Mouse (Mus musculus) intestine, embryonic 14.5 days (tissue): ENCODE measurements around the gene Nxn. TPM values are rescaled to one million over a fixed set of nuclear protein-coding genes. Genes with fewer than 3 reads are reported as not detected.

ENCODE experiments used
- ATAC-seq: fragments of 200-750 bp; cut with Nextera tagmentation; replicated peaks from 2 replicates; pipeline ENCODE4 v1.8.0; 2017; ENCODE audit warnings: low read depth, moderate number of reproducible peaks, moderate TSS enrichment, moderate library complexity; ENCODE audit not compliant: low FRiP score, low TSS enrichment
- DNase-seq: peaks from one replicate; pipeline ENCODE4 v3.0.0-alpha.2; 2018; ENCODE audit warnings: low spot score
- H3K27ac ChIP-seq: fragments of 300-500 bp; sonication (generic); 2 replicates; pipeline ENCODE4 v1.5.1; 2014; ENCODE audit warnings: low read depth, mild to moderate bottlenecking, control low read depth
- H3K27me3 ChIP-seq: fragments of 300-500 bp; sonication (generic); replicated peaks from 2 replicates; pipeline ENCODE4 v1.6.1; 2014; ENCODE audit warnings: low read length, control low read depth; ENCODE audit not compliant: control insufficient read depth, insufficient read depth
- H3K36me3 ChIP-seq: fragments of 300-500 bp; sonication (generic); 2 replicates; pipeline ENCODE4 v1.6.1; 2014; ENCODE audit warnings: low read length, control low read depth; ENCODE audit not compliant: control insufficient read depth, insufficient read depth
- H3K4me1 ChIP-seq: fragments of 300-500 bp; sonication (generic); replicated peaks from 2 replicates; pipeline ENCODE4 v1.6.1; 2014; ENCODE audit warnings: low read length, control low read depth, mixed read lengths; ENCODE audit not compliant: control insufficient read depth, insufficient read depth
- H3K4me2 ChIP-seq: fragments of 300-500 bp; sonication (generic); 2 replicates; pipeline ENCODE4 v1.6.1; 2014; ENCODE audit warnings: low read length
- H3K4me3 ChIP-seq: fragments of 300-500 bp; sonication (generic); 2 replicates; pipeline ENCODE4 v1.5.1; 2014; ENCODE audit warnings: low read depth, low read length, control low read depth, mixed read lengths
- H3K9ac ChIP-seq: fragments of 300-500 bp; sonication (generic); 2 replicates; pipeline ENCODE4 v1.6.1; 2014; ENCODE audit warnings: mild to moderate bottlenecking, low read length
- H3K9me3 ChIP-seq: fragments of 300-500 bp; sonication (generic); 2 replicates; pipeline ENCODE4 v1.6.1; 2016; ENCODE audit warnings: low read length, control low read depth; ENCODE audit not compliant: control insufficient read depth
- WGBS: fragments of 180-500 bp; shearing (Covaris S2); extraction: QIAGEN DNeasy Blood & Tissue Kit; methylation state at CpG from one replicate; pipeline ENCODE4 v1.1.7; 2014; 5-methylcytosine and 5-hydroxymethylcytosine counted together
- polyA plus RNA-seq: library from polyadenylated mRNA; unstranded; fragments of >200 nt; fragmentation: Nextera tagmentation; extraction: Ambion mirVana; gene quantifications from 2 replicates; pipeline ENCODE4 v1.2.1, GENCODE M21; 2014

The Nxn gene
- polyA plus RNA-seq, 1 experiment from 2014 or later: 45.8 TPM

GRCm38 (mm10) chr11:76429046-76429445 lies 30.1 kb upstream of the Nxn start:
- peaks cover 28% of the 10 kb centered on the region for H3K36me3 ChIP-seq
- H3K9me3 ChIP-seq: no peaks in the 10 kb centered on the region
- no peak for ATAC-seq
- H3K4me2 ChIP-seq: no peak overlapping the region
- no peak for DNase-seq
- no peak overlapping the region for H3K4me3 ChIP-seq
- 62% methylated on average over 4 of the region's 4 CpGs for WGBS
- peaks cover 26% of the 10 kb centered on the region; the same call in 1 of the 2 replicates for H3K4me1 ChIP-seq
- H3K27me3 ChIP-seq: no peaks in the 10 kb centered on the region
- H3K9ac ChIP-seq: no peak overlapping the region
- H3K27ac ChIP-seq: peak overlapping the region; percentile 27; the same call in 1 of the 2 replicates

GRCm38 (mm10) chr11:76427781-76428180 lies 28.8 kb upstream of the Nxn start:
- no peaks in the 10 kb centered on the region for H3K9me3 ChIP-seq
- ATAC-seq (no peak), DNase-seq (no peak)
- 71% methylated on average over 3 of the region's 3 CpGs for WGBS
- peaks cover 30% of the 10 kb centered on the region for H3K36me3 ChIP-seq
- no peak overlapping the region for H3K9ac ChIP-seq
- no peak overlapping the region for H3K4me3 ChIP-seq
- no peak overlapping the region for H3K27ac ChIP-seq
- H3K27me3 ChIP-seq: no peaks in the 10 kb centered on the region
- no peak overlapping the region for H3K4me2 ChIP-seq
- peaks cover 26% of the 10 kb centered on the region; the same call in 1 of the 2 replicates for H3K4me1 ChIP-seq

DNA sequence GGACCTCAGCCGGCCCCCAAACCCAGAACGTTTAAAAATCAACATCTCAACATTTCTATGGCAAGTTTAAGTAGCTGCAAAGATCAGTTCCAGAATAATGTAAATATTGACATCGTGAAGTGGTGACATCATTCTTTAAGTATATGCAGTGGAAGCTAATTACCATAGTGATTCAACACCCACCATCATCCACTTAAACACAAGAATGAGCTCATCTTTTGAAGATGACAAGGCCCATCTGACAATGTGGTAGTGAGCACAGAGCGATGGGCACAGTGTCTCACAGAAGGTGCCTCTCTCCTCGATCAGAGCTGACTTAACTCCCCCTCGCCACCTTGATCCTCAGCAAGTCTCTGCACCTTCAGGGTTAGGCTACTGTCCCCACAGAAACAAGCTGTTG lies 26.8 kb upstream of the Nxn start:
- DNase-seq (no peak), ATAC-seq (0 out of 2 replicates have a peak, but pooled peaks have one; percentile 28)
- Histone ChIP-seq H3K4me2 (no peak overlapping the region), H3K27ac (peak overlapping the region; percentile 65), H3K4me1 (peaks cover 26% of the 10 kb centered on the region; the same call in 1 of the 2 replicates), H3K9ac (no peak overlapping the region), H3K4me3 (no peak overlapping the region), H3K27me3 (no peaks in the 10 kb centered on the region), H3K36me3 (peaks cover 45% of the 10 kb centered on the region), H3K9me3 (no peaks in the 10 kb centered on the region)
- 55% methylated on average over 6 of the region's 6 CpGs for whole genome bisulfite sequencing

GRCm38 (mm10) chr11:76420896-76421295 lies 22.0 kb upstream of the Nxn start:
- no peak overlapping the region for H3K4me3 ChIP-seq
- no peaks in the 10 kb centered on the region for H3K27me3 ChIP-seq
- no peak overlapping the region for H3K9ac ChIP-seq
- peaks cover 24% of the 10 kb centered on the region for H3K4me1 ChIP-seq
- ATAC-seq (no peak), DNase-seq (no peak)
- no peak overlapping the region for H3K4me2 ChIP-seq
- H3K9me3 ChIP-seq: no peaks in the 10 kb centered on the region
- 70% methylated on average over 4 of the region's 4 CpGs for WGBS
- peaks cover 83% of the 10 kb centered on the region for H3K36me3 ChIP-seq
- H3K27ac ChIP-seq: no peak overlapping the region

GRCm38 (mm10) chr11:76419179-76419578 lies 20.2 kb upstream of the Nxn start:
- peaks cover 90% of the 10 kb centered on the region for H3K36me3 ChIP-seq
- H3K27ac ChIP-seq: no peak overlapping the region
- H3K4me2 ChIP-seq: no peak overlapping the region
- H3K4me1 ChIP-seq: peaks cover 16% of the 10 kb centered on the region
- no peak overlapping the region for H3K4me3 ChIP-seq
- H3K9me3 ChIP-seq: no peaks in the 10 kb centered on the region
- ATAC-seq (no peak), DNase-seq (no peak)
- WGBS: 71% methylated on average over 4 of the region's 4 CpGs
- H3K27me3 ChIP-seq: no peaks in the 10 kb centered on the region
- H3K9ac ChIP-seq: no peak overlapping the region

DNA sequence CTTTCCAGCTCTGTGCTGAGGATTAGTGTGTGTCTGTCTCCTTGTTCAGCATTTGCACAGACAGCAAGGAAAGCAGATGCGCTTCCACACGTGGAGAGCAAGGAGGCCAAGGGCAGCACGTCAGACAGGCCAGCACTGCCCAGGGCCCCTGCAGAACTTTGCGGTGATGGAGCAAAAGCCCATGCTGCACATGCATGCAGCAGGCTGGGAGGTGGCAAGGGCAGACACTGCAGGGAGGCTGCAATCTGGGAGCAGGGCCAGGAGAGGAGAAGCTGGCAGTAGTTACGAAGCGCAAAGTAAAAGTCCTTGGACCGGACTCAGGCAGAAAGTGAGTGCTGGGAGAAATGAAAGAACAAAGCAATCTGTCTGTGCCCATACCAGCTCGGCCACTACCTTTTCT lies 19.5 kb upstream of the Nxn start:
- WGBS: 85% methylated on average over 8 of the region's 8 CpGs
- Histone ChIP-seq H3K36me3 (peaks cover 90% of the 10 kb centered on the region), H3K9ac (no peak overlapping the region)

DNA sequence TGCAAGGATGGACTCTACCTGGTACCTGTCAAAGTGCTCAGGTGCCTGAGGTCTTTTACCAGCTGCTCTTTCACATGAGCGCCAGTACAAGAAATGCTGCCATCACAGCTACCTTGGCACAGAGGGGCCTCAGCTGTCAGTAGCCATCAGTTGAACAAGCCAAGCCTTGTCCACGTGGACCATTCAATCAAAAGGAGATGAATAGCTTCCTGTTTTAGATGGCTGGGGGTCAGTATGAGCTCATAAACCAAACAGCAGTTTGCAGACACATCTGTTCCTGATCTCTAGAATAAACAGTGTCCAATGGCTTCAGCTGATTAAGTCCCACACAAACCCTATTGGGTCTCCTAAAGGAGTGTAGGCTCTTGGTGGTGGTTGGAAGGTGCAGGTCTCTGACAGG lies 17.0 kb upstream of the Nxn start:
- Histone ChIP-seq H3K4me1 (peaks cover 16% of the 10 kb centered on the region), H3K27ac (peak overlapping the region; percentile 30; the same call in 1 of the 2 replicates), H3K27me3 (no peaks in the 10 kb centered on the region), H3K4me2 (no peak overlapping the region), H3K4me3 (no peak overlapping the region), H3K9ac (no peak overlapping the region), H3K9me3 (no peaks in the 10 kb centered on the region), H3K36me3 (peaks cover 85% of the 10 kb centered on the region)
- no peak for ATAC-seq
- no peak for DNase-seq
- 44% methylated on average over 2 of the region's 2 CpGs for WGBS

More for the DNA sequence above, 19.5 kb upstream of the Nxn start:
- DNase-seq (no peak), ATAC-seq (no peak)
- Histone ChIP-seq H3K27me3 (no peaks in the 10 kb centered on the region), H3K9me3 (no peaks in the 10 kb centered on the region), H3K4me2 (no peak overlapping the region), H3K4me3 (no peak overlapping the region), H3K27ac (no peak overlapping the region), H3K4me1 (peaks cover 16% of the 10 kb centered on the region)

GRCm38 (mm10) chr11:76415001-76415400 lies 16.1 kb upstream of the Nxn start:
- 87% methylated on average over 4 of the region's 4 CpGs for WGBS
- no peak overlapping the region for H3K4me3 ChIP-seq
- ATAC-seq (no peak), DNase-seq (no peak)
- no peaks in the 10 kb centered on the region for H3K9me3 ChIP-seq
- H3K27me3 ChIP-seq: no peaks in the 10 kb centered on the region
- H3K4me2 ChIP-seq: no peak overlapping the region
- no peak overlapping the region for H3K9ac ChIP-seq
- H3K4me1 ChIP-seq: peaks cover 16% of the 10 kb centered on the region
- peaks cover 87% of the 10 kb centered on the region for H3K36me3 ChIP-seq
- no peak overlapping the region for H3K27ac ChIP-seq

DNA sequence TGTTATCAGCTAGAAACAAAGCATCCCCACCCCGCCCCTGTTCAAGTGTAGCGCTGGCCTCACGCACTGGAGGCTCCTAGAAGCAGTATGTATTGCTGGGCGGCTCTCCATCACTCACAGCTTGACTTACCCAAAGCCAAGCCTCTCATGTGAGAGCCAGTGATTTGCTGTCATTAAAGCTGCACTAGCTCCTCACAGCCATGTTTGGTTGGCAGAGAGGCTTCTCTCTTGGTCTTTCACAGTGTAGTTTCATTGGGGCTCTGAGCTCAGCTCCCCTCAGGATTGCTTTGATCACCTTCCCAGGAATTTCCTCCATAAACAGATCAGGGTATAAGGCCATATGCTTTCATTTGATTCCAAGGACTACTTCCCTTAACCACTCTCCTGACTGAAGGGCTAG lies 14.3 kb upstream of the Nxn start:
- H3K4me1 ChIP-seq: peaks cover 16% of the 10 kb centered on the region
- WGBS: 65% methylated on average over 4 of the region's 4 CpGs
- ATAC-seq (no peak), DNase-seq (no peak)
- no peaks in the 10 kb centered on the region for H3K9me3 ChIP-seq
- no peak overlapping the region for H3K4me2 ChIP-seq
- no peaks in the 10 kb centered on the region for H3K27me3 ChIP-seq
- no peak overlapping the region for H3K27ac ChIP-seq
- H3K36me3 ChIP-seq: peaks cover 82% of the 10 kb centered on the region
- no peak overlapping the region for H3K4me3 ChIP-seq
- H3K9ac ChIP-seq: no peak overlapping the region
